Mouse (Mus musculus) heart, embryonic 14.5 days (tissue): ENCODE measurements at regions not wholly inside any gene's neighbourhood (a gene's known extent, or its start where the extent isn't known, plus 50 kb on each side); places are given as distances from the start of the nearest gene placed in this dataset.

Experiments used
- ATAC-seq: fragments of 200-750 bp; cut with Nextera tagmentation; 2 replicates; pipeline ENCODE4 v1.8.0; 2017; ENCODE audit warnings: low read depth, moderate TSS enrichment; ENCODE audit not compliant: insufficient number of reproducible peaks, insufficient read depth, low FRiP score
- H3K27ac ChIP-seq, 2 experiments: fragments of 200-500 bp in 1 of 2; fragments of 300-500 bp in 1 of 2; sonication (generic) in 1 of 2; replicated peaks in 1 of 2; 2 replicates each; pipeline ENCODE4 v1.5.1; 2012 to 2014; ENCODE audit warnings: low read depth in 2 of 2, low read length in 2 of 2, control low read depth in 1 of 2, mild to moderate bottlenecking in 1 of 2, mixed read lengths in 1 of 2; ENCODE audit not compliant: control insufficient read depth in 1 of 2, insufficient read depth in 1 of 2
- H3K27me3 ChIP-seq: fragments of 300-500 bp; sonication (generic); 2 replicates; pipeline ENCODE4 v1.6.1; 2014; ENCODE audit warnings: mild to moderate bottlenecking, low read length, control low read depth; ENCODE audit not compliant: control insufficient read depth, insufficient read depth
- H3K36me3 ChIP-seq: fragments of 300-500 bp; sonication (generic); 2 replicates; pipeline ENCODE4 v1.6.1; 2014; ENCODE audit warnings: mild to moderate bottlenecking, control low read depth, low read length, mixed read lengths; ENCODE audit not compliant: control insufficient read depth, insufficient read depth
- H3K4me1 ChIP-seq, 2 experiments: fragments of 200-500 bp in 1 of 2; fragments of 300-500 bp in 1 of 2; sonication (generic) in 1 of 2; 2 replicates each; pipeline ENCODE4 v1.6.1; 2012 to 2014; ENCODE audit warnings: low read length in 2 of 2, control low read depth in 1 of 2, mixed read lengths in 1 of 2; ENCODE audit not compliant: control insufficient read depth in 2 of 2, insufficient read depth in 2 of 2
- H3K4me2 ChIP-seq: fragments of 300-500 bp; sonication (generic); 2 replicates; pipeline ENCODE4 v1.6.1; 2014; ENCODE audit warnings: mild to moderate bottlenecking, low read length
- H3K4me3 ChIP-seq, 2 experiments: fragments of 200-500 bp in 1 of 2; fragments of 300-500 bp in 1 of 2; sonication (generic) in 1 of 2; 2 replicates each; pipeline ENCODE4 v1.5.1; 2012 to 2014; ENCODE audit warnings: low read length in 2 of 2, mild to moderate bottlenecking in 2 of 2, control low read depth in 1 of 2, low read depth in 1 of 2, moderate library complexity in 1 of 2; ENCODE audit not compliant: control insufficient read depth in 1 of 2, insufficient read depth in 1 of 2
- H3K9ac ChIP-seq: fragments of 300-500 bp; sonication (generic); 2 replicates; pipeline ENCODE4 v1.6.1; 2014; ENCODE audit warnings: mild to moderate bottlenecking, low read length
- H3K9me3 ChIP-seq: fragments of 300-500 bp; sonication (generic); 2 replicates; pipeline ENCODE4 v1.6.1; 2016; ENCODE audit warnings: low read length, control low read depth; ENCODE audit not compliant: control insufficient read depth
- WGBS: fragments of 180-500 bp; shearing (Covaris S2); extraction: QIAGEN DNeasy Blood & Tissue Kit; methylation state at CpG from one replicate; pipeline ENCODE4 v1.1.7; 2014; 5-methylcytosine and 5-hydroxymethylcytosine counted together

GRCm38 (mm10) chr13:83074219-83074965, 429.4 kb upstream of the Mef2c start:
- WGBS, result 80% methylated on average over 6 of the region's 6 CpGs
- H3K27ac ChIP-seq, result no peak overlapping the region
- ATAC-seq, result no peak
- H3K36me3 ChIP-seq, result no peaks in the 10 kb centered on the region
- H3K27me3 ChIP-seq, result no peaks in the 10 kb centered on the region
- H3K9me3 ChIP-seq, result no peaks in the 10 kb centered on the region
- H3K4me1 ChIP-seq, result 0 out of 4 replicates have a peak, but pooled peaks cover 0 to 3% of the 10 kb centered on the region in 2 experiments
- no peak overlapping the region for H3K9ac ChIP-seq
- no peak overlapping the region for H3K4me3 ChIP-seq
- no peak overlapping the region for H3K4me2 ChIP-seq

- H3K27me3 ChIP-seq, result no peaks in the 10 kb centered on the region
- 0 out of 4 replicates have a peak, but pooled peaks cover 0 to 3% of the 10 kb centered on the region in 2 experiments for H3K4me1 ChIP-seq
- WGBS, result 60% methylated on average over 7 of the region's 7 CpGs
- no peaks in the 10 kb centered on the region for H3K9me3 ChIP-seq
- H3K27ac ChIP-seq, result no peak overlapping the region
- no peaks in the 10 kb centered on the region for H3K36me3 ChIP-seq
- no peak overlapping the region for H3K4me2 ChIP-seq
- no peak overlapping the region for H3K9ac ChIP-seq
- no peak for ATAC-seq
- no peak overlapping the region for H3K4me3 ChIP-seq
These were observed 428.4 kb upstream of the Mef2c start for GRCm38 (mm10) chr13:83075320-83075877.

DNA sequence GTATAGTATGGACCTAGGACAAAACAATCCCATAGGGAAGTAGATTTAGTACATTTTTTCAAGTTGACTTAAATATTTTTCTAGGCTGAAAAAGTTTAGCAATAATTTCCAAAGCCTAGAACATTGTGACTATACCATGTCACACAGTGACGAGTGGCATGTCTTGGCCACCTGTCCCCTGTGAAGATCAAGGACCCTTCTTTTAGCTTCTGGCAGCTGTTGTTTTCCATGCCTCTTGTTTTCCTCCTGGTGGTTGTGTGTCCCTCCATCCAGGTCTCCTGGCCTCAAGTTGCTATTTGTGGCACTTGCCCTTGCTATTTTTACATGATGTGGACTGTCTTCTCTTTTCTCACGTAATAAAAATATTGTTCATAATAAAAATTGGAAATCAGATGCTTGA, 427.2 kb upstream of the Mef2c start:
- Histone ChIP-seq H3K27ac (no peak overlapping the region), H3K27me3 (no peaks in the 10 kb centered on the region), H3K9ac (no peak overlapping the region), H3K36me3 (no peaks in the 10 kb centered on the region), H3K4me3 (no peak overlapping the region), H3K4me1 (0 out of 4 replicates have a peak, but pooled peaks cover 0 to 3% of the 10 kb centered on the region in 2 experiments), H3K4me2 (no peak overlapping the region), H3K9me3 (no peaks in the 10 kb centered on the region)
- ATAC-seq, result no peak
- 39% methylated on average over 2 of the region's 2 CpGs for whole genome bisulfite sequencing

GRCm38 (mm10) chr13:83077085-83077484, 426.7 kb upstream of the Mef2c start:
- no peaks in the 10 kb centered on the region for H3K9me3 ChIP-seq
- no peak overlapping the region for H3K4me2 ChIP-seq
- no peak for ATAC-seq
- no peaks in the 10 kb centered on the region for H3K36me3 ChIP-seq
- no peak overlapping the region for H3K4me3 ChIP-seq
- 80% methylated on average over 1 of the region's 1 CpGs for WGBS
- no peak overlapping the region for H3K9ac ChIP-seq
- no peak overlapping the region for H3K27ac ChIP-seq
- H3K27me3 ChIP-seq, result no peaks in the 10 kb centered on the region
- H3K4me1 ChIP-seq, result 0 out of 4 replicates have a peak, but pooled peaks cover 0 to 3% of the 10 kb centered on the region in 2 experiments

- H3K9ac ChIP-seq, result no peak overlapping the region
- no peaks in the 10 kb centered on the region for H3K9me3 ChIP-seq
- H3K27me3 ChIP-seq, result no peaks in the 10 kb centered on the region
- H3K4me3 ChIP-seq, result no peak overlapping the region
- ATAC-seq, result no peak
- no peak overlapping the region for H3K27ac ChIP-seq
- H3K4me2 ChIP-seq, result no peak overlapping the region
- H3K4me1 ChIP-seq, result 0 out of 4 replicates have a peak, but pooled peaks cover 0 to 3% of the 10 kb centered on the region in 2 experiments
- 68% methylated on average over 1 of the region's 1 CpGs for WGBS
- no peaks in the 10 kb centered on the region for H3K36me3 ChIP-seq
These were observed 424.5 kb upstream of the Mef2c start for GRCm38 (mm10) chr13:83079291-83079690.

DNA sequence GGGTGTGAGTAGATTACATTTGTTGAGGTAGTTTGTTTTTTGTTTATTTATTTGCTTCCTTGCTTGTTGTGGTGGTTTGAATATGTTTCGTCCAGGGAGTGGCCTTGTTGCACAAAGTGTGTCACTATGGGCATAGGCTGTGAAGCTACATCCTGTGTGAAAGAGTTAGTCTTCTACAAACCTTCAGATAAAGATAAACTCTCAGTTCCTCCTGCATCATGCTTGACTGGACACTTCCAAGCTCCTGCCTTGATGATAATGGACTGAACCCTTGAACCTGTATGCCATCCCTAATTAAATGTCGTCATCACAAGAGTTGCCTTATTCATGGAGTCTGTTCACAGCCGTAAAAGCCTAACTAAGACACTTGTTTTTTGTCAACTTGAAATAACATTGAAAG, 418.9 kb upstream of the Mef2c start:
- 84% methylated on average over 3 of the region's 3 CpGs for WGBS
- Histone ChIP-seq H3K27me3 (no peaks in the 10 kb centered on the region), H3K4me2 (no peak overlapping the region), H3K4me3 (no peak overlapping the region), H3K36me3 (no peaks in the 10 kb centered on the region), H3K27ac (no peak overlapping the region), H3K9ac (no peak overlapping the region), H3K9me3 (no peaks in the 10 kb centered on the region), H3K4me1 (no peaks in the 10 kb centered on the region)
- ATAC-seq, result no peak

- WGBS, result 31% methylated on average over 1 of the region's 1 CpGs
- no peak for ATAC-seq
- H3K36me3 ChIP-seq, result no peaks in the 10 kb centered on the region
- H3K4me3 ChIP-seq, result no peak overlapping the region
- no peak overlapping the region for H3K4me2 ChIP-seq
- H3K4me1 ChIP-seq, result no peaks in the 10 kb centered on the region; a peak in 1 of 4 replicates
- H3K9ac ChIP-seq, result no peak overlapping the region
- H3K27ac ChIP-seq, result no peak overlapping the region
- H3K9me3 ChIP-seq, result no peaks in the 10 kb centered on the region
- H3K27me3 ChIP-seq, result no peaks in the 10 kb centered on the region
These were observed 403.9 kb upstream of the Mef2c start for GRCm38 (mm10) chr13:83099908-83100307.
